ENCODE assay signal across 14 mouse cellular contexts in genomic region chr17:9939576-9939975, GRCm38 (mm10).
"Had no signal": no experiment of that assay in that cellular context is flagged by ENCODE, and none has a peak within 500 bp of the region (broad histone marks: within the 10 kb centered on the region; RNA-seq: fewer than 3 reads in every experiment).

No protein-coding gene starts in this region.

- DNase-seq: kidney, adult 9 months; kidney, postnatal 36 days; lung, embryonic 14.5 days; lung, postnatal 10 days; lung, postnatal 4 days; right cerebral cortex, postnatal 4 days; spleen, adult 18-20 months; thymus, adult 18-20 months; thymus, postnatal 25 days had no signal

- H3K36me3 ChIP-seq: liver, embryonic 15.5 days; midbrain, embryonic 15.5 days had no signal

- H3K9me3 ChIP-seq: liver, embryonic 15.5 days; midbrain, embryonic 15.5 days had no signal

- H3K9ac ChIP-seq: liver, embryonic 15.5 days; lung, embryonic 14.5 days; midbrain, embryonic 15.5 days had no signal

- ATAC-seq: midbrain, embryonic 15.5 days had no signal

- H3K4me1 ChIP-seq: liver, embryonic 15.5 days; midbrain, embryonic 15.5 days had no signal

- H3K27ac ChIP-seq: kidney, postnatal 0 days; liver, embryonic 15.5 days; midbrain, embryonic 15.5 days had no signal

- H3K4me2 ChIP-seq: liver, embryonic 11.5 days; liver, embryonic 15.5 days; lung, embryonic 14.5 days; midbrain, embryonic 11.5 days; midbrain, embryonic 15.5 days had no signal

- H3K4me3 ChIP-seq: liver, embryonic 15.5 days; midbrain, embryonic 15.5 days had no signal

- H3K27me3 ChIP-seq: liver, embryonic 15.5 days; midbrain, embryonic 15.5 days had no signal
